Mouse (Mus musculus) B cell, adult (primary cell): ENCODE data around the gene Tmem44. TPM values are rescaled to one million over a fixed set of nuclear protein-coding genes. Genes with fewer than 3 reads are reported as not detected.

Experiments
- total RNA-seq: library from RNA; stranded (reverse); gene quantifications from 4 replicates; pipeline ENCODE4 v1.2.4, GENCODE M21; 2023; ENCODE audit not compliant: inconsistent age

Tmem44 gene
- 0.38 TPM in 1 of 4 replicates, not detected in the others for total RNA-seq

GRCm38 (mm10) chr16:30550748-30551192 is at the start of gene Tmem44:
TSS of gene Tmem44 (minus strand) at chr16:30550842.

GRCm38 (mm10) chr16:30599491-30600268 is 49.0 kb upstream of the Tmem44 start, which contains the start of gene Fam43a:
TSS of gene Fam43a (plus strand) at chr16:30599723.

GRCm38 (mm10) chr16:30587494-30588327 is 37.1 kb upstream of the Tmem44 start, which contains the start of gene Lsg1:
TSS of gene Lsg1 (minus strand) at chr16:30587592.

Other genes with a start within 250 kb of the Tmem44 start
- 0.30 to 1.4 TPM (median 0.51 TPM) in 4 replicates for gene Gp5, start 240.1 kb downstream of the Tmem44 start, total RNA-seq
- gene Atp13a3, start 144.9 kb downstream of the Tmem44 start, total RNA-seq: 74.3 to 80.9 TPM (median 77.9 TPM) in 4 replicates
- 79.5 to 91.7 TPM (median 88.7 TPM) in 4 replicates for gene Lsg1, start 36.8 kb upstream of the Tmem44 start, total RNA-seq
- gene Fam43a, start 48.9 kb upstream of the Tmem44 start, total RNA-seq: 239 to 292 TPM (median 272 TPM) in 4 replicates